Mouse (Mus musculus) liver, embryonic 14.5 days (tissue): ENCODE data around the gene Fa2h. TPM values are rescaled to one million over a fixed set of nuclear protein-coding genes. Genes with fewer than 3 reads are reported as not detected.

ENCODE experiments used
- ATAC-seq: fragments of 200-750 bp; cut with Nextera tagmentation; 2 replicates; pipeline ENCODE4 v1.8.0; 2017; ENCODE audit warnings: moderate number of reproducible peaks, mild to moderate bottlenecking, moderate library complexity; ENCODE audit not compliant: insufficient read depth
- DNase-seq, 3 experiments: peaks; one replicate each; pipeline ENCODE4 v3.0.0-alpha.2; 2012 to 2013; ENCODE audit warnings: low read depth in 3 of 3, low spot score in 3 of 3
- H3K27ac ChIP-seq: fragments of 300-500 bp; sonication (generic); 2 replicates; pipeline ENCODE4 v1.5.1; 2014; ENCODE audit warnings: moderate library complexity, mild to moderate bottlenecking, control low read depth, inconsistent platforms
- H3K27me3 ChIP-seq: fragments of 300-500 bp; sonication (generic); 2 replicates; pipeline ENCODE4 v1.6.1; 2014; ENCODE audit warnings: mild to moderate bottlenecking, low read length, moderate library complexity; ENCODE audit not compliant: control insufficient read depth, insufficient read depth
- H3K36me3 ChIP-seq: fragments of 300-500 bp; sonication (generic); replicated peaks from 2 replicates; pipeline ENCODE4 v1.6.1; 2014; ENCODE audit warnings: low read depth; ENCODE audit not compliant: control insufficient read depth, insufficient read depth
- H3K4me1 ChIP-seq, 2 experiments: fragments of 200-500 bp in 1 of 2; fragments of 300-500 bp in 1 of 2; sonication (generic) in 1 of 2; replicated peaks; 2 replicates each; pipeline ENCODE4 v1.6.1; 2012 to 2014; ENCODE audit warnings: antibody characterized with exemption in 1 of 2, inconsistent platforms in 1 of 2, low read length in 1 of 2; ENCODE audit not compliant: control insufficient read depth in 2 of 2, insufficient read depth in 2 of 2
- H3K4me2 ChIP-seq: fragments of 300-500 bp; sonication (generic); 2 replicates; pipeline ENCODE4 v1.6.1; 2014; ENCODE audit warnings: low read depth, mild to moderate bottlenecking, control low read depth, moderate library complexity
- H3K4me3 ChIP-seq, 2 experiments: fragments of 200-500 bp in 1 of 2; fragments of 300-500 bp in 1 of 2; sonication (generic) in 1 of 2; 2 replicates each; pipeline ENCODE4 v1.5.1; 2012 to 2014; ENCODE audit warnings: low read depth in 2 of 2, low read length in 2 of 2, mild to moderate bottlenecking in 2 of 2, control low read depth in 1 of 2, inconsistent platforms in 1 of 2, moderate library complexity in 1 of 2; ENCODE audit not compliant: insufficient read depth in 1 of 2
- H3K9ac ChIP-seq: fragments of 300-500 bp; sonication (generic); replicated peaks from 2 replicates; pipeline ENCODE4 v1.6.1; 2014; ENCODE audit warnings: mild to moderate bottlenecking, control low read depth, moderate library complexity
- H3K9me3 ChIP-seq: fragments of 300-500 bp; sonication (generic); 2 replicates; pipeline ENCODE4 v1.6.1; 2016; ENCODE audit warnings: low read length, mixed read lengths; ENCODE audit not compliant: control insufficient read depth
- CTCF ChIP-seq: IDR thresholded peaks from 2 replicates; pipeline ENCODE4 v1.5.1; 2016; ENCODE audit warnings: antibody characterized with exemption, low read depth, control low read depth
- EP300 ChIP-seq: IDR thresholded peaks from 2 replicates; pipeline ENCODE4 v1.6.1; 2016; ENCODE audit warnings: antibody characterized with exemption, low read depth
- WGBS: fragments of 180-500 bp; shearing (Covaris S2); extraction: QIAGEN DNeasy Blood & Tissue Kit; methylation state at CpG from one replicate; pipeline ENCODE4 v1.1.7; 2014; ENCODE audit not compliant: insufficient replicate concordance; 5-methylcytosine and 5-hydroxymethylcytosine counted together
- polyA plus RNA-seq, 2 experiments: library from polyadenylated mRNA; depleted of rRNA in 1 of 2; stranded (reverse) in 1 of 2; unstranded in 1 of 2; fragments of >200 nt; fragmentation: Nextera tagmentation in 1 of 2; extraction: Ambion mirVana in 1 of 2; gene quantifications; 2 replicates each; pipeline versions ENCODE4 v1.2.1 to v1.2.3; 2012 to 2014

Gene Fa2h
- 0.02 and 0.08 TPM in 2 replicates for polyA plus RNA-seq (2012; rRNA removed)
- 0.05 TPM in 1 of 2 replicates, not detected in the other for polyA plus RNA-seq (2014; fragmentation: Nextera tagmentation; extraction: Ambion mirVana)

GRCm38 (mm10) chr8:111393391-111394363 lies at the start of gene Fa2h:
Gene Fa2h (minus strand): TSS chr8:111393824.
- H3K4me2 ChIP-seq: peak within 1 kb of the TSS; percentile 69

DNA sequence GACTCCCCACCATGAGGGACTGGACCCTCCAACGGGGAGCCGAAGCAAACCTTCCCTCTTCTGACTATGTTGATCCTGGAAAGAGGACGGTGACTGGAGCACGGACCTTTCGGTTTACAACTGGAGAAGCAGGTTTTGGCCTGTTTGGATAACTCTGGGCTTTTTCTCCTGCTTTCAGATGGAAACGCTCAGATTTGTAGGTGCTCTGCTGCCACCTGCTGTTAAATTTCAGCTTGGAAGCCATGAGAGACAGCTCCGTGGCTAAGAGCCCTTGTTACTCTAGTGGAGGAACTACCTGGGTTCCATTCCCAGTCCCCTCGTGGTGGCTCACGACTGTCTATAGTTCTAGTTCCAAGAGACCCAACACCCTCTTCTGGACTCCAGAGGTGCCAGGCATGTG lies 45.6 kb upstream of the Fa2h start:
- no peak for ATAC-seq

More at GRCm38 (mm10) chr8:111393391-111394363, at the start of gene Fa2h:
- Histone ChIP-seq H3K4me1 (0 out of 4 replicates have a peak, but pooled peaks cover 0 to 2% of the 10 kb centered on the region in 2 experiments), H3K27me3 (peaks cover 44% of the 10 kb centered on the region), H3K9me3 (no peaks in the 10 kb centered on the region), H3K4me3 (peak within 1 kb of the TSS; percentile 8 to 42; a peak in 3 of 4 replicates), H3K36me3 (no peaks in the 10 kb centered on the region), H3K27ac (no peak within 1 kb of the TSS), H3K9ac (no peak within 1 kb of the TSS)
- no peak for TF ChIP-seq CTCF
- no peak for TF ChIP-seq EP300
- 1% methylated on average over 71 of the region's 71 CpGs for WGBS
- DNase-seq (peak; percentile 40 to 58 (median 53)), ATAC-seq (peak; percentile 93)

GRCm38 (mm10) chr8:111435071-111435828 lies 41.6 kb upstream of the Fa2h start:
- no peak overlapping the region for H3K9ac ChIP-seq
- 45% methylated on average over 11 of the region's 11 CpGs for WGBS
- no peak for DNase-seq

More for the DNA sequence above, 45.6 kb upstream of the Fa2h start:
- Histone ChIP-seq H3K4me3 (no peak overlapping the region), H3K27me3 (no peaks in the 10 kb centered on the region), H3K27ac (no peak overlapping the region), H3K4me1 (no peaks in the 10 kb centered on the region), H3K4me2 (no peak overlapping the region), H3K9me3 (no peaks in the 10 kb centered on the region), H3K9ac (no peak overlapping the region), H3K36me3 (no peaks in the 10 kb centered on the region)
- DNase-seq: peak; percentile 24 to 36 (median 34)
- TF ChIP-seq CTCF (peak; percentile 67), EP300 (no peak)
- WGBS: 12% methylated on average over 9 of the region's 9 CpGs

DNA sequence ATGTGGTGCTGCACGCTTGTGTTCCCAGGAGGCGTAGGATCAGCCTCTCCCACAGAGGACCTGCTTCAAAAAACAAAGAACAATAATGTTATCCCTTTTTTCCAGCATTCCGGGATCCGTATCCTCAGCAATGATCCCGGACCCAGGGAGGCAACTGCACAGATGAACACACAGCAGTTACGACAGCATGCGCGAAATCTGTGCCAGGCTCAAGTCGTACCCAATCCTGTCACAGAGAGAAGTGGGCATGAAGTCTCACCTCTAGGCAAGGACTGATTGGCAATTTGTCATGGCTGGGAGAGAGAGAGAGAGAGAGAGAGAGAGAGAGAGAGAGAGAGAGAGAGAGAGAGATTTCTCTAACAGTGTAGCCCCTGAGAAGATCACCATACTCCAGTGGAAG lies 31.0 kb upstream of the Fa2h start:
- ATAC-seq: no peak
- H3K9ac ChIP-seq: no peak overlapping the region
- no peaks in the 10 kb centered on the region for H3K27me3 ChIP-seq
- no peak overlapping the region for H3K4me3 ChIP-seq
- no peaks in the 10 kb centered on the region for H3K4me1 ChIP-seq
- no peak for DNase-seq
- WGBS: 76% methylated on average over 9 of the region's 9 CpGs
- H3K9me3 ChIP-seq: no peaks in the 10 kb centered on the region
- no peak overlapping the region for H3K4me2 ChIP-seq
- no peaks in the 10 kb centered on the region for H3K36me3 ChIP-seq
- H3K27ac ChIP-seq: no peak overlapping the region
- TF ChIP-seq CTCF: no peak
- TF ChIP-seq EP300: no peak

More at GRCm38 (mm10) chr8:111435071-111435828, 41.6 kb upstream of the Fa2h start:
- TF ChIP-seq EP300 (no peak), CTCF (no peak)
- H3K4me1 ChIP-seq: no peaks in the 10 kb centered on the region
- no peak overlapping the region for H3K4me2 ChIP-seq
- H3K36me3 ChIP-seq: no peaks in the 10 kb centered on the region
- no peaks in the 10 kb centered on the region for H3K27me3 ChIP-seq
- no peak for ATAC-seq
- H3K9me3 ChIP-seq: no peaks in the 10 kb centered on the region
- no peak overlapping the region for H3K4me3 ChIP-seq
- no peak overlapping the region for H3K27ac ChIP-seq

DNA sequence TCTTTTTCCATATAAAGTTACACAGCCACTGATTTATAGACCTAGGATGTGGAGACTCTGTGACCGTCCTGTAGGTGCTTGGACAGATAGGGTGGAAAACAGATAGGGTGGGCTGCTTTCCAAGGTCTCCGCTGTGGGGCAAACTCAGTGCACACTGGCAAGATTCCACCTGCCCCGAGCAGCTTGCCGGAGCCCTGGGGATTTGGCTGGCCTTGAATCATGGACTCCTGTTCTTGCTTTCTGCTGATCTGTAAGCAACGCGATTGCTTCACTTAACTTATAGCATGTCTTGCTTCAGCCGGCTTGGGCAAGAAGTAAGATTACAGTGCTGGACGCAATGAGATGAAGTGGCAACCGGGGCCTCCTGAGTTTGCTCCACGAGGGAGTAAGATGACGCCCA lies 30.6 kb upstream of the Fa2h start:
- 75% methylated on average over 11 of the region's 11 CpGs for WGBS
- Histone ChIP-seq H3K27ac (no peak overlapping the region), H3K9ac (no peak overlapping the region), H3K9me3 (no peaks in the 10 kb centered on the region), H3K4me2 (no peak overlapping the region), H3K4me3 (no peak overlapping the region), H3K27me3 (no peaks in the 10 kb centered on the region), H3K36me3 (no peaks in the 10 kb centered on the region), H3K4me1 (no peaks in the 10 kb centered on the region)
- DNase-seq: no peak
- no peak for ATAC-seq
- TF ChIP-seq EP300: no peak
- TF ChIP-seq CTCF: no peak
